Mouse (Mus musculus) yolk sac, embryonic 10.5 days (tissue): ENCODE measurements around the gene Ebi3.

Source experiments
- DNase-seq: peaks from one replicate; pipeline ENCODE4 v3.0.0-alpha.2; 2017; ENCODE audit warnings: low spot score

Ebi3 gene

DNA sequence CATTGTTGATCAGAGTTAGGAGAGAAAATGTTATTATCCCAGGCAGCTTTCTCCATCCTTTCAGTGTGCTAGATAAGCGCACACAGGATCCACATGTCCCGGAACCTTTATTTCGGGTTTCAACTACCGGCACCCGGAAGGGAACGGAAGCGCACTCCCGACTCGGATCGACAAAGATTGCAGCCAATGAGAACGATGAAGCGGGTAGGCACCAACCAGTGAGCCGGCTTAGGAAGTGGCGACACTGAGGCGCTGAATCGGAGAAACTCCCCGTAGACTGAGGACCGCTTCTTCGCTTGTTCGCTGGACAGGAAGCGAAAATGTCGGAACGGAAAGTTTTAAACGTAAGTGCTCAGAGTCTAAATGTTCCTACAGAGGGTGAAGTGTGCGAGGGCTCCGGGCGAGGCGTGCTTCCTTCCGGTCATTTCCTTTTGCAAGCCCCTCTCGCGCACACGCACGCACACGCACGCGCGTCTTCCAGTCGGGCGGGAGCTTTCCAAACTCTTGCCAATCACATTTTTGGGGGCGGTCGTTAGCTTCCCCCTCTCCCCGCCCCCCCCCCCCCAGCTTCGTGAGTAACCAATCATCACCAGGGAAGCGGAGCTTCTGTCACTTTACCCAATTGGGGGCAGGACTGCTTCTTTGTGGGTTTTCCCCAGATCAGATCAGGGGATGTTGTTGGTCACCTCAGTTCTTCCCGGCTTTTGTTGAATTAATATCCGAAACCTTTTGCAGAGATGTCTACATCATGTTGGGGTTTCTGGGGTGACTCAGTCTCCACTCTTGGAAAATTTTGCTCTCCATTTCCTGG is 6.7 kb downstream of the Ebi3 start, which contains the start of gene Yju2:
Yju2 (plus strand) TSS at position 182 of the 811 bp plus-strand sequence.
- DNase-seq: peak; percentile 96

DNA sequence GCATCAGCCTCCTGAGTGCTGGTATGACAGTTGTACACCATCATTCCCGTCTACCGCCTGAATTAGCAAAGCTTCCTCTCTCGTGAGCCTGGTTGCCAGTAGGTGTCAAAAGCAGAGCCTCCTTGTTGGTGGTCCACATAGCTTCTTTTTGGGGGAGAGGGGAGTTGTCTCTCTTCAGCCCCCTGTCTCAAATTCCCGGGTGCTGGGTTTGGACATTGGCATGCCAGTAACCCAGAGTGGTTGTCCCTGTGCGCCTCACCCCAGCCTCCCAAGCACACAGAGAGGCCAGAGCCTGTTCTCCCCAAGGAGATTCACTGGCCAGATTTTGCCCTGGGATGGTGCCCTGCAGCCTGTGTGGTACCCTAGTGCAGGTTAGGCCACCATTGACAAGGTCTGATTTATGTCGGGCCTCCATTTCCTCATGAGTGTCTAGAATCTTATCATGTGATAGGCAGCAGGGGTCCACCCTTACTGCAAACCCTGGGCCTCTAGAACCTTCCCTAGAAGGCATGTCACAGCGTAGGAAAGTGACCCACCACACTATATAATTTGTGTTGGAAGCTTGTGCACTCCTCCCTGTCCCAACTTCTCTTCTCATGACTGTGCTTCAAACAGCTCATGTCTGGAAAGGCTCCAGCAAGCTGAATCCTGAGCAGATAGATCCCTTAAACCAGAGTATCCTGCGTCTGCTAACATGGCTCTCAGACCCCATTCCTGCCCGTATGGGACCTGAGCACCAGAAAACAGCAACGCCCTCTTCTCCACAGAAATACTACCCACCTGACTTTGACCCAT is 7.7 kb downstream of the Ebi3 start:
- DNase-seq: no peak

DNA sequence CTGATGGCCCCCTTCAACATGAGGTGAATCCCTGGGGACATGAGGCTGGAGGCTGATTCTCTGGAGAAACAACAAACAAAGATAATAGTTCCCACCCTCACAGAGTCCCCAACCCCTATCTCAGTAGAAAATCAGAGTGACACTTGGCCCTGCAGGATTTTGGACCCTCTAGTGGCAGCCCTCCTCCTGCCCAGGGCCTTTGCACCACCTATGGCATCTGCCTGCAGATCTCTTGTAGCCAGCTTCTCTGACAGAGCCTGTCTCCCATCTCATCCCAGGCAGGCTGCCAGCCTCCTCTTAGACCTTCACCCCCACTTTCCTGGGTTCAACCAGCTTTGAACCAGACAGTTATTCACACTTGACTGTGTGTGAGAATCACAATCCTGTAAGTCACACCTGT is 8.4 kb downstream of the Ebi3 start:
- no peak for DNase-seq

DNA sequence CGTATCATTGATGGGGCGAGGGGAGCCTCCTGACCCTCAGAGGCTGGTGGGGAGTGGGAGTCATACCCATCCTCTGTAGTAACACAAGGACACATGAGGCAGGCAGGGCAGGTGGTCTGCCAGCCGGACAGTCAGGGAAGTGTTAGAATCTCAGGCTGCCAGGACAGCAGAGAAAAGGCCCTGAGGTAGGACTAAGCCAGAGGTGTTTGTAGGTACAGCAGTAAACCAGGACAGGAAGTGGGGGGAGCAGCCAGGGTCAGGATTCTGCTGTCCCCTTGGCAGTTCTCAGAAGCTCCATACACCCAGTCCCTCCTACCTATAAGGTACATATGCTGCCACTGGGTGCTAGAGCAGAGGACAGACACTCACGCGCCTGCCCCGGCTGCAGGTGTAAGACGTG is 9.2 kb downstream of the Ebi3 start:
- no peak for DNase-seq

DNA sequence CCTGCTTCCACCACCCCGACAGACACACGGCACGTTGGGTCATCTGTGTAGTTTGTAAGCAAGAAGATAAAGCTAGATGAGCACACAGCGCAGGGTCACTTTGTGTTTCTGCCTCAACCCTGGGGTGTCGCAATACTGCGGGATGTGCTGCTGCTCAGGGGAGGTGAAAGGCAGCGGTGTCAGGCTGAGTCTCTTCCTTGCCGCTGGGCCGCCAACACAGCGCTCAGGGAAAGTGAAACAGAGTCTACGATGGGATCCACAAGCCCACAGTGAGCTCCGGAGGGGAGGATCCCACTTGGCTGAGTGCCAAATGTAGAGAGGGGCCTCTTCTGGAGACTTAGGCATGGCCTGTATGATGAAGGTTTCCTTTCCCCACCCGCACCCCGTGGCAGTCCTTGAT is 10.7 kb downstream of the Ebi3 start:
- no peak for DNase-seq

DNA sequence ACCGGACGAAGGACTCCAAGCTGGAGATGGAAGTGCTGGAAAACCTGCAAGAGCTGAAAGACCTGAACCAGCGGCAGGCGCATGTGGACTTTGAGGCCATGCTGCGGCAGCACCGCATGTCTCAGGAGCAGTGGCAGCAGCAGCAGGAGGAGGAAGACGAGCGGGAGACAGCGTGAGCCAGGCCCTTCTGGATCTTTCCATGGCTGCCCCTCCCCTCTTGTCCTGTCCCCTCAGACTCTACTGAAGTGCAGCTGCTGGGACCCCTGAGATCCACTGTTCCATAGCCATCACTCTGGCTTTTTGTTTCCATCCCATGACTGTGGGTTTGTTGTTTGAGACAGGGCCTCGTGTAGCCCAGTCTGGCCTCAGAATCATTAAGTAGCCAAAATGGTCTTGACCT is 12.1 kb downstream of the Ebi3 start:
- no peak for DNase-seq

DNA sequence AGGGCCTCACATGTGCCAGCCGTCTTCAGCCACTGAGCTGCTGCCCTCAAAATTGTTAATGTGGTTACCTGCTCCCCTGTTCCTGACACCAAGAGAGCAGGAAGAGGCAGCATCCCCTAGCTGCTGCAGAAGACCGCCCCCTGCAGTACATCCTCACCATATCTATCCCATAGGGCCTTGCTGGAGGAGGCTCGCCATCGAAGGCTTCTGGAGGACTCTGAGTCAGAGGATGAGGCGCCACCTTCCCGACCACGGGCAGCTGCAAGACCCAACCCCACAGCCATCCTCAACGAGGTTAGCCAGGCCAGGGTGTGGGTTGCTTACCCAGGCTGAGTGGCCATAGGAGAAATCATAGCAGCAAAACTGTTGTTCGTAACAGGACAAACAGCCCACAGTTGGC is 12.6 kb downstream of the Ebi3 start:
- DNase-seq: no peak

DNA sequence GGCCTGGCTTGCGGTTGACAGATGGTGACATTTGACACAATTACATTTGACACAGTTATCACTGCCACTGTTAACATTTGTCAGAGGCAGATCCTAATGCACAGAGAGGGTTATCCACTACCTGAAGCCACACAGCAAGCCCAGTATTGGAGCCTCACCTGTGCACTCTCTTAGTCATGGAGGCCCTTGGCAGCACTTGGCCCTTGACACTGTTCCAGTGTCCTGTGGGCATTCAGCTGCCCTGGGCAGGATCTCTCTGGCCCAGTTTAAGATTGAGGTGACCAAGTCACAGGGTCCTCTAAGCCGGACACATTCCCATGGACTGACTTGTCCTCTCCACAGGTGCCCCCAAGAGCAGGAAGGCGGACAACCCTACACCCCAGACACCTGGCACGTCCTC is 14.7 kb downstream of the Ebi3 start:
- no peak for DNase-seq

DNA sequence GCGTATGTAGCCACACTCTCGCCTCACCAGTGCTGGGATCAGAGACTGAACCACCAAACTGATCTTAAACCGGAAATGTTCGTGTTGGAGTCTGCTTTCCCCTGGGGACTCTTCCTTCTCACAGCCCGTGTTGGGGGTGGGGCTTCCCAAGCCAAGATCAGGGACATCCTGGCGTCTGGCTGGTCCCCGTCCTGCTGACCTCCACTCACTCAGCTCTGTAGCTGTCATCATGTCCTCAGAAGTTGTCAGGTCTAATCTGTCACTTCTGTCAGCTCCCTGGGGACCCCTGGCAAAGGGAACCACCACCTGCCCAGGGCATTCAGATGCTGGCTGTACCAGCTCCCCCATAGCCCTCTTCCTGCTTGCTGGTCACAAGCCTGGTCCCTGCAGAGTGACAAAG is 15.8 kb downstream of the Ebi3 start:
- DNase-seq: no peak

DNA sequence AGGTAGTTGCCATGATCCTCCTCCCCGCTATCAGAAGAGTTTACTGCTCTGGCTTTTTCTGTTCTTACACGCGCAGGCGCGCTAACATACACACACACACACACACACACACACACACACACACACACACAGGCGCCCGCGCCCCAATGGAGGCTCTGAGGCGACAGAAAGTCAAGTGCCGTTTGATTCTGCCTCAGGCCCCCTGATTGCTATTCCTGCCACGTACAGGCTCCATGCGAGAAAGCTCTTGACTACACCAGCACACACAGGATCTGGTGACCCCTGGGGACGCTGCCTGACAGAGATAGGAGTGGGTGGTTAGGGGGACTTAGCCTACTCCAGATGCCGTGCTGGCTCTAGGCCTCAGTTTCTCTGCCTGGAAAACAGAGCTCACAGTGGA is 17.1 kb downstream of the Ebi3 start:
- DNase-seq: no peak

DNA sequence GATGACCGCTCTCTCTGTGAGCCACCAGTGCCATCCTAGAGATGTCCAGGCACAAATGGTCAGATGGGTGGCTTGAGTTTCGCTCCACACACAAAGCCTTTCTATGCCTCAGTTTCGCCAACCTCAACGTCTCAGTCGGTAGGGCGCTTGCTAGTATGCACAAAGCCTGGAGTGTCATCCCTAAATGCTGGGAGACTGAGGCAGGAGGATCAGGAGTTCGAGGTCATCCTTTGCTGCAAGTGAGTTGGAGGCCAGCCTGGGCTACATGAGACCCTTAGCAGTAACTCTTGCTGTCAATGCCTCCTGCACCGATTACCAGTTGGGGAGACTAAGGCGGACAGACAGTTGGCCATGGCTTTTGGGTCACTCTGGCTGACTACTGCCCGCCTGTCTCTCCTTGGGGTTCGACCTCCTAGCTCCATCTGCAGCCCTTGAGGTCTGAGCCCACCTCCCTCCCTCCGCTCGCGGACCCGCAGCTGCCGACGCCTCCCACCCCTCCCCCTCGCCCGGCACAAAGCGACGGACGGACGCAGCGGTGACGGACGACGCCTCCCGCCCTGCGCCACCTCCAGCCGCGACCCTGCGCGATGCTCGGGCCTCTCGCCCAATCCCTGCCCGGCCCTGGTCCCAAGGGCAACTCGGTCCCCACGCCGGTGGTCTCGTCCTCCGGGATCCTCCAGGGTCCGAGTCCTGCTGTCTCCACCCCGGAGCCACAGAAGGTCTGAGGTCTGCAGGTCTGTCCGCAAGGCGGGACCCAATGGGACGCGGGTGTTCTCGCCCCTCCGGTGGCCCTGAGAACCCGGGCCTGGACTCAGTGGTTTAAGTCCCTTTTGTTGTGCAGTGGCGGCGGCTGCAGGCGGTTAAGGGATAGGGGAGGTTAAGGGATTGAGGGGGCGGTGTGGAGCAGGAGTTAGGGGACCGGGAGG is 17.8 kb downstream of the Ebi3 start, which contains the start of gene Shd:
Shd (plus strand) TSS at position 502 of the 926 bp plus-strand sequence.
- peak; percentile 42 for DNase-seq

DNA sequence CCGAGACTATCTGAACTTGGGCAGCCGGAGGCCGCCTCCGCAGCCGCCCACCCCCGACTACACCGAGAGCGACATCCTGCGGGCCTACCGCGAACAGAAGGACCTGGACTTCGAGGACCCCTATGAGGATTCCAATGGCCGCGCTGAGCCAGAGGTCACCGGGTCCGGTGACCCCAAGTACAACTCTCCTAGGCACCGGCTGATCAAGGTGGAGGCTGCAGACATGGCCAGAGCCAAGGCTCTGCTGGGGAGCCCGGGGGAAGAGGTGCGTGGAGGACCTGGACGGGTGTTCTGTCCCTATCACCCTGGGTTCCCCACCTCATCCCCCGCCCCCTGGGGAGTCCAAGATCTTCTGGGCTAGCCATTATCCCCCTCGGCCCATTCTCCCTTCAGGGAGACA is 19.0 kb downstream of the Ebi3 start:
- no peak for DNase-seq

DNA sequence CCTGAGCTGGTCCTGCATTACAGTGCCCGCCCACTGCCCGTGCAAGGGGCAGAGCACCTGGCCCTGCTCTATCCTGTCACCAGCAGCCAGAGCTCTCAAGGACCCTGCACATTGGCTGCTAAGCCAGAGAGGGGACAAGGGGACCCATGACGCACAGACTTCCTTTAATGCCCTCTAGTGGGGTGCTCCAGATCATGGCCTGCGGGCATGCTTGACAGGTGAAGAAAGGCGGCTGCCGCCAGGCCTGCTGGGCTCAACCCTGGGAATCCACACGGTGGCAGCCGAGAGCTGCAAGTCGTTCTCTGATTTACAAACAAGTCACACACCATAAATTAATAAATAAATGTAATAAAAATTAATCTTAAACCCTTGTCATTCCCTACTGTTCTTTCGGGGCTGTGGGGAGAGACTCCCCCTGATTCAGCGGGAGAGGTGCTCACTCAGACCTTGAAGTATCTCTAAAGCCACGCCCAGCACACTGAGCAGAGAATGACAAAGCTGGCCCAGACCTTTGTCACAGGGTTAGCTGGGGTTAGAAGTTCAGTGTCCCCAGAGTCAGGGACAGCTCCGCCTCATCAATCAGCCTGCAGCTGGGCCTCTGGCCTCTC is 23.9 kb downstream of the Ebi3 start:
- peak; percentile 72 for DNase-seq

DNA sequence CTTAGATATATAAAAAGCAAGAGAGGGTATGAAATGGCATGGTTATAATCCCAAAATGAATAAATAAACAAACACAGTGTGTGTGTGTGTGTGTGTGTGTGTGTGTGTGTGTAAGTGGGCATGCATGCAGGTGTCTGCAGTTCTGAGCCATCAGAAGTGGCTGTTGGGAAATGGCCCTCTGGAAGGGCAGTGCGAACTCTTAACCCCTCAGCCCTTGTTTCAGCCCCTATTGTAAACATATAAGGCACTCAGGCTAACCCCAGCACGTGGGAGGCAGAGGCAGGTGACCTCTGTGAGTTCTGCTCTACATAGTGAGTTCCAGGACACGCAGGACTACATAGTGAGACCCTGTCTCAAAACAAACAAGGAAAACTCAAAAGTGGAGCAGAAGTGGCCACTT is 24.9 kb downstream of the Ebi3 start:
- DNase-seq: peak; percentile 42

DNA sequence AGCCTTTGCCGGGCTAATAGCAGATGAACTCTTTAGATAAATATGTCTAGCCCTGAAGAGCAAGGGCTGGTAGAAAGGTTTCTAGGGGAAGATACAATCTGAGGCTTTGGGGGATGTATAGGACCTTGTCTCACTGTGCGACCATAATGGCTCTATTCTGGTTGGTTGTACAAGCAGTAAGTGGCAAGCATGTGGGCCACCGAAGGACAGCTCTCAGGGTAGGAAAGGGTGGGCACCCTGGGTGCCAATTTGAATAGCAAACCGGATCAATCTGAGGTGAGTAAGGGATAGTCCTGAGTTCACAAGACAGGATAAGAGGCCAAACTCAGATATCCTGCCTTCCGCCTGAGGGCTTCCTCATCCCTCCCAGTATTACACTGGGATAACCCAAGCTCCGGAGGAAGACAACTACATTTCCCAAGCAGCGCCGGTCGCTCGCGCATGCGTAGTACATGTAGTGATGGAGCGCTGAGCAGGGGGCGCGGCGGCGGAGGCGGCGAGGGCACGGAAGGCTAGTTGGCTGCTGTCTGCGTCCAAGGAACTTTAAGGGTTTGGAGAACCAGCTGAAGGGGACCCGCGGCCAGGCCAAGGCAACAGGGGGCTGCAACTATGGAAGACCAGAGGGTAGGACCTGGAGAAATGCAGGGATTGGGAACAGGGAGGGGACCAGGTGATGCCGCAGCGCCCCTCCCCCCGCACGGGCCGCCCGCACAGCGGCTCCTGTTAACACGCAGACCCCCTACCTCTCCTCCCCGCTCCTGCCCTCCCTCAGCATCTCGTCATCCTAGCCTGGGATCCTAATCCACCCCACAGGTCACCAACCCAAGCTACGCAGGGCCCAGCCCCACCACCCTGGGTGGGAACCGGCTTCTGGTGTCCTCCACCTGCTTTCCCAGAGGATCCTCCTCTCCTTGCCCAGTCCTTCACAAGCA is 33.9 kb downstream of the Ebi3 start, which contains the start of gene Fsd1:
Fsd1 (plus strand) TSS at position 480 of the 932 bp plus-strand sequence.
- no peak for DNase-seq

DNA sequence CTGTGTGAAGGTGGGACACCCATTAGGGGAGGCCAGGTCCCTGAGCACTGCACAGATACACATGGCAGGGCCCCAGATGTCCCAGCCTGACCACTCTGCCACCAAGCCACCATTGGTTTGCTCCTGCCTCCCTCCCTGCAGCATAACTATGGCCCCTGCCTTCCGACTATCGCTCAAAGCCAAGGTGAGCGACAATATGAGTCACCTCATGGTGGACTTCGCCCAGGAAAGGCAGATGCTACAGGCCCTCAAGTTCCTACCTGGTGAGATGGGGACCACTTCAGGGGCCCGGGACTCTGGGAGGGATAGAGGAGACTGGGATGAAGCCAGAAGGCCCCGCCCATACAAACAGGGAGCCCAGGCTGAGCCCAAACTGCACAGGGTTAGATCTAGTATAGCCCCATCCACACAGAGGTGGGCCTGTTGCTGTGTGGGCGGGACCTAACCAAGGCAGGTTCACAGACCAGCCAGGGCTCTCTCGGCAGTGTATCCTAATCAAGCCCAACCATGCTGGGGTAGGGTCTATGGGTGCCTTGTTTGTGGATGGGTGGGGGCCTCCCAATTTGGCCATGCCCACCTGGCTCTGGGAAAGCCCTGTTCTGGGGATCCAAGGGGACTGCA is 37.9 kb downstream of the Ebi3 start:
- no peak for DNase-seq

DNA sequence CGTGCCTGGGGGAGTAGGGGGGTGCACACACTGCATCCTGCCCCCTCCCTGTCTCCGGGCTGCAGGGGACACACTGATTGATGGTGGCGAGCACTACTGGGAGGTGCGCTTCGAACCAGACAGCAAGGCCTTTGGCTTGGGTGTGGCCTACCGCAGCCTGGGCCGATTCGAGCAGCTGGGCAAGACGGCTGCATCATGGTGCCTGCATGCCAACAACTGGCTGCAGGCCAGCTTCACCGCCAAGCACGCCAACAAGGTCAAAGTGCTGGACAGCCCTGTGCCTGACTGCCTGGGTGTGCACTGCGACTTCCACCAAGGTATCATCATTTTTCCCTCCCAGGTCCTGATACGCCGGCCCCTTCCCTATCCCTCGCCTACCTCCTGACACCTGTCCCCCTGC is 43.6 kb downstream of the Ebi3 start:
- DNase-seq: no peak

DNA sequence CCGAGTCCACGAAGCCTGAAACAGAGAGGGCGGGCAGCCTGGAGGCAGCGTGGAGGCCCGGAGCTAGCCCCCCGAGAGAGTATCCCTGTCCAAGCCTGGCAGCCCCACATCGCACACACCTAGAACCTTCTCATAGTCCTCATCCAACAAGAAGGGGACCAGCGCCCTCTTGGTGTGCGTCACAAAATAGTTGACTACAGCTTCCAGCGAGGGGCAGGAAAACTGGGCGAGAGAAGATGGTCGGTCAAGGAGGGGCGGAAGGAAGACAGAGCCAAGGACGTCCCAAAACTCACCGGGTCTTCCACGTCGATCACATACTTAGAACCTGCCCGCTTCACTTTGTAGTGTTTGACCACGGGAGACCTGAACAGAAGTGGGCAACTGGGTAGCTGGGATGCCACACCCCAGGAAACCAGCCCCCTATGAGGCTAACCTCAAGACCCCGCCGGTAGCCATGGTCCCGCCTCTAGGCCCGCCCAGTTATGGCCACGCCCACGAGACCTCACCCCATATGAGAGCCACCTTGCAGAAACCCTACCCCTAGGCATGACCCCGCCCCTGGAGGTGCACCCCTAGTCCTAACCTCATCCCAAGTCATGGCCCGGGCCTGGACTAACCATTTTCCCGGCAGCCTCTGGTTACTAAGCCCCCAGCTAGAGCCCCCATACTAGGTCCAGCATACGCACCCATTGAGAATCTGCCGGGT is 47.5 kb downstream of the Ebi3 start:
- DNase-seq: no peak

DNA sequence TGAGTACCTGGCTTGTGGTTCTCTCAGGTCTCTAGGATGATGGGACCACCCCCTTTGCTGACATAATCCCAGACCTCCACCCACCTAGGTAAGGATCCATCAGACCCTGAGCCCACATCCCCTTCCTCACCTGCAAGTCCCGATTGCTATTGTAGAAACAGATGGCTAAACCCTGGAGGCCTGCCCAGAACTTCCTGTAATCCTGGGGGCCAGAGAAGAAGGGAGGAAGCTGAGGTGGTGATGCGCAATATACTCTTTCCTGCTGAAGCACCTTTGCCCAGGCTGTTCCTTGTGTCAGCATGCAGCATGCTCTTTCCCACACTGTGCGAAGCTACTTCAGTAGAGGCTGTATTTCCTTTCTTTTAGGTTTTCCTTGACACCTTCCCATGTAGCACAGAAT is 50.6 kb downstream of the Ebi3 start:
- DNase-seq: no peak
